Mouse (Mus musculus) bone marrow macrophage, adult 2 months (primary cell): ENCODE data around the gene Cog5.

ENCODE experiments used
- CTCF ChIP-seq: IDR thresholded peaks from 2 replicates; pipeline ENCODE4 v1.5.1; 2012; ENCODE audit warnings: low read depth, mild to moderate bottlenecking, low read length, moderate library complexity
- POLR2A ChIP-seq: IDR thresholded peaks from 2 replicates; pipeline ENCODE4 v1.6.1; 2012; ENCODE audit warnings: mild to moderate bottlenecking, low read depth, low read length, borderline replicate concordance

GRCm38 (mm10) chr12:31713600-31713999 is 58.9 kb downstream of the Cog5 start, which contains the start of gene Gpr22:
- TF ChIP-seq CTCF = no peak
- no peak for TF ChIP-seq POLR2A
